Mouse (Mus musculus): ENCODE results near the gene Zbtb8b. TPM values are rescaled to one million over a fixed set of nuclear protein-coding genes. Genes with fewer than 3 reads are reported as not detected.
"Not testable (repeated sequence)": the region's sequence is repeated elsewhere in the genome, so short reads cannot be mapped to it uniquely, and the experiment has no call there.

Zbtb8b gene
- total RNA-seq, 2 experiments from 2014 or later: 0.33 to 0.39 TPM

DNA sequence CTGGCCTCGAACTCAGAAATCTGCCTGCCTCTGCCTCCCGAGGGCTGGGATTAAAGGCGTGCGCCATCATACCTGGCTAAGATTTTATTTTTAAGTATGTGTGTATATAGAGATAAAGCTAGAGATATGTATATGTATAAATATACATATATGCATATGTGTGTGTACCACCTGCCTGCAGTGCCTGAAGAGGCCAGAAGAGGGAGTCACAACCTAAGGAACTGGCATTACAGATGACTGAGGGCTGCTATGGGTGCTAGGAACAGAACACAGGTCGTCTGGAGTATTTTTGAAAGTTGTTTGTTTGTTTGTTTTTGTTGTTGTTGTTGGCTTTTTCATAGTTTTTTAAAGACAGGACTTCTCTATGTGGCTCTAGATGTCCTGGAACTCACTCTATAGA is 24.8 kb downstream of the Zbtb8b start:
- DNase-seq: no peak

DNA sequence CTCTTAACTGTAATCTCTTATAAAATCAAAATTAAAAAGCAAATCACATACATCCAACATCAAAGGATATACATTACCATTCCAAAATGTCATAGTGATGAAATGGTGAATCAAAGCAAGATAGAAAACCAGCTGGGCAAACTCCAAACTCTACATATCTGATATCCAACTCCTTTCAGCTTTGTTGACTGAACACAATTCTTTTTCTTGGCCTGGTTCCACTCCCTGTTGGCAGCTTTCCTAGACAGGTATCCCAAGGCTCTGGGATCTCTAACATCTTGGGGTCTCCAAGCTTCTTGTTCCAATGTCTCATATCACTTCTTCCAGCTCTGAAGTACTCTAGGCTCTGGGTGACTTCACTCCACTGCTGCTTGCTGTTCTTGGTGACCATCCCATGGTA is 29.7 kb downstream of the Zbtb8b start:
- DNase-seq: no peak

DNA sequence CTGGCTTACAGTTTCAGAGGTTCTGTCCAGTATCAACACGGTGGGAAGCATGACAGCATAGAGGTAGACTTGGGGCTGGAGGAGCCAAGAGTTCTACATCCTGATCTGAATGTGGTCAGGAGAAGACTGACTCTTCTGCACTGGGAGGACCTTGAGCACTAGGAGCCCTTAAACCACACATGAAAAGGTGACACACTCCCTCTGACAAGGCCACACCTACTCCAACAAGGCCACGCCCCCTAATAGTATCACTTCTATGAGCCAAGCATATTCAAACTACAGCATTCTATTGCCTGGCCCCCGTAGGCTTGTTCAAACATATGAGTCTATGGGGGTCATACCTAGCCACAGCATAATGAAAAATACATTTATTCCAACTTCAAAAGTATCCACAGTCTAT is 30.1 kb downstream of the Zbtb8b start:
- not testable (repeated sequence) for DNase-seq

DNA sequence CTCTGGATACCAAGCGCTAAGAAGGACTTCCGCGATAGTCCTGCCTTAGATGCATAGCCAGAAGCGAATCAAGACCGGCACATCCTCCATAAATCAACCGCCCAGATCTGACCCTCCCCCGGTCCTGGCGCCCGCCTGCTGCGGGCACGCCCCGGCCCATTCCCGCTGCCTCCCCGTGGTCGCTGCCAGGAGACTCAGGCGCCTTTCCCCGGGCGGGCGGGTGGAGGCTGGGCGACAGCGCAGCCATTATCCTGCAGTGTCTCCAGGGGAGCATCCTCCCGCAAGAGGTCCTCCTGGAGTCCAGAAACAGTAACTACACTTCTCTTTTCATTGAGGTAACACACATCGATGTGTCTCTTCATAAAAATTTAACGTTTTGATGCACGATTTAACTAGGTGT is 34.2 kb downstream of the Zbtb8b start:
- peak; percentile 83 for DNase-seq

DNA sequence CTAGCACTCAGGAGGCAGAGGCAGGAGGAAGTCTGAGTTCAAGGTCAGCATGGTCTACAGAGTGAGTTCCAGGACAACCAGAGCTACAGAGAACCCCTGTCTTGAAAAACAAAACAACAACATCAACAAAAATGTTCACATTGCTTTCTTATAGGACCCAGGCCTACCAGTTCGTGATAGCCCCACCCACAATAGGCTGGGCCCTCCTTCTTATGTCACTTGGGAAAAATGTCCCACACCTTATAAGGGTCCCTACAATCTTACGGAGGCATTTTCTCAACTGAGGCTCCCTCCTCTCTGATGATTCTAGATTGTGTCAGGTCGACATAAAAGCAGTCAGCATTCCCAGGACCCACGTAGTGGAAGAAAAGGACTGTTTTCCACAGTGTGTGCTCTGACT is 40.8 kb downstream of the Zbtb8b start:
- no peak for DNase-seq

DNA sequence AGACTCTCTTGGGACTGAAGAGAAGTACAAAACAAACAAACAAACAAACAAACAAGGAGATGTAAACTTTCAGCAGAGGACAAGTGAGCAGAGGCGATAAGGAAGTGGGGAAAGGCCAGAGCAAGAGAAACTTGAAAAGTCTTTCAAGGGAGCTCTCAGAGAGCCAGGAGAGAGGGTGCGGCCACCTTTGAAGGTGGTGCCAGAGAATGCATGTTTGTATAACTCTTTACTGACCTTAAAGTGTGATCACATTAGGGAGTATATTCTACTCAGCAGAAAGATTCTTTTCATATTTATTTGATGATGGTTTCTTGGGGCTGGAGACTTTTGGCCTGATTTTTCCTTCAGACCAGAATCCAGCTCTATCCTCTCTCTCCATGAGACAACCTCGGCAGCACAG is 43.7 kb downstream of the Zbtb8b start:
- DNase-seq: no peak

DNA sequence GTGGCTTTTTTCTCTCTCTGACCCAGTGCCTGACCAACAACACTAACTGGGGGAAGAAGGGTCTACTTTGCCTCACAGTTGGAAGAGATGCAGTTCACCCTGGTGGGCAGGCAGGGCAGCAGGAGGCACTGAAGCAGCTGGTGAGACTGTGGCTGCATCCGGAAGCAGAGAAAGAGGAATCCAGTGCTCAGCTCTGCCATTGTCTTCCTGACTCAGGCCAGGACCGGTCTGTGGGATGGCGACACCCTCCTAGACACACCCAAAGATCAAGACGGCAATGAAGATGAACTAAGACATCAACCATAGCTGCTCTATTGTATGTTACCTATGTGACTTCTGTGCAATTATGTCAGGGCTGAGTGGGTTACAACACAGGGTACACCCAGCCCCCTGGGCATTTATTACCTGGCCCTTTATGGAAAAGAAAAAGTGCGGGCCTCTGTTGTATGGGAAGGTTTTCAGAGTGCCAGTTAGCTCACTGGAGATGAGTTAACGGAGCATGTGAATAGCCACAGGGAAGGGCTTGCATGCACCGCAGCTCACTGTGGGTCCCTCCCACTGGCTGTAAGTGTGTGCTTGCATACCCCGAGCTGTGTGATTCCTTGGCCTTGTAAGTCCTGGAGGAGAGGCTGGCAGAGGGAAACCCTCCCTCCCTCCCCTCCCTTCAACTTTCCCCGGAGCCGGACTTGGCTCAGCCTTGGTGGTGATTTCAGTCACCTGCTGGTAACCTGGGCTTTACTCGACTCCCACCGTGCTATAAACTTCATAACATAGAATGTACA is 46.4 kb downstream of the Zbtb8b start:
- no peak for DNase-seq

DNA sequence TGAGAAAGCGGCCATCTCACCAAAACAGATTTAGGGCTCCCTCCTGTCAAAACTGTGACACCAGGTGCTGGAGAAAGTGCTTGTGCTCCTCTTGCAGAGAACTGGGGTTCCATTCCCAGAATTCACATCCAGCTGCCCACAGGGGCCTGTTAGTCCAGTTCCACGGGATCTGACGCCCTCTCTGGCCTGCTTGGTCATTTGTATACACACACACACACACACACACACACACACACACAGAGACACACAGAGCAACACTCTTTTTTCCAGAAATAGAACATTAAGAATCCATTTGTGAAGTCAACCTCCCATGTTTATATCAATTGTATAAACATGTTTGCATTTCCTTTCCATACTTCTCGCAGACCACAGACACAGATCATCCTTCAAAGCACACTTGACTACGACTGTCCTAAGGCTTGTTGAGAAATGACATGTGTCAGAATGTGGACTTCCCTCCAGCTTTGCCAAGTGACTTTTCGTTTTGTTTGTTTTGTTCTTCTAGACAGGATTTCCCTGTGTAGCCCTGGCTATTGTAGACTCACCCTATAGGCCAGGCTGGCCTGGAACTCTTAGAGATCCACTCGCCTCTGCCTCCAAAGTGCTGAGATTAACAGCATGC is 49.6 kb downstream of the Zbtb8b start:
- DNase-seq: no peak

DNA sequence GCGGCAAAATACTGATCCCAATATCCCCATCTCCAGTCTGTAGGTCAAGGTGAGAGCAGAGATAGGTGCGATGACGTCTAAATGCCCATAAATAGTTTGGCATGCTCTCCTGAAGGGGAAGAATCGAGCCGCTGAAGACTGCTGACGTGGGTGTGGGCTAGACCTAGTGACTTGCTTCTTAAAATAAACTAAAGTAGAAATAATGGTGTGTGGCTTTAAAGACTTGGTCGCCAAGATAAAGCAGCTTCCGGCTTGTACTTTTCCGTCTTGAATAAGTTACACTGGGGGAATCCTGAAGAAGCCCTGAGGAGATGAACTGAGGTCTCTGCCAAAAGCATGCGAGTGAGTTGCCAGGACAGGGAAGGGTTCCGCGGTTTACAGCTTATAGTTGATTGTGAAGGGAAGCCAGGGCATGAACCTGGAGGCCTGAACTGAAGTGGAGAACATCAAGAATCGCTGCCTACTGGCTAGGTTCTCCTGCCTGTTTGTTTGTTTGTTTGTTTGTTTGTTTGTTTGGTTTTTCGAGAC is 50.4 kb downstream of the Zbtb8b start:
- DNase-seq: peak; percentile 27

DNA sequence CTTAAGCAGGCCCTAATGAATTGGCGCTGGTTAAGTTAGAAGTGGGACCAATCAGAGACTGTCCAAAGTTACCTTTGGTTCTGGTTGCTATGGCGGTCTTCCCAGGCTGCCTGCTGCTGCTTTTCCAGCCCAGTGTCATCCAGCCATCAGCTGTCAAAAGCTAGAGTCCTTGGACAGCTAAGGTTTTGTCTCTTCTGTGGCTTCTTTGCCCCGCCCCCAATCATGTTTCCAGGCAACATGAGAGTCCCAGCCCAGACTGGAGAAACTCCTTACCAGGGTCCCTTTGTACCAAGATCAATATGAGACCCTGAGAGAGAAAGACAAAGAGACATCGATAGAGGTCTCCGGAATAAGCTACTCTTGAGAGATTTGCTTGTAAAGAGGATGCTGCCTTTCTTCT is 52.2 kb downstream of the Zbtb8b start:
- DNase-seq: no peak

DNA sequence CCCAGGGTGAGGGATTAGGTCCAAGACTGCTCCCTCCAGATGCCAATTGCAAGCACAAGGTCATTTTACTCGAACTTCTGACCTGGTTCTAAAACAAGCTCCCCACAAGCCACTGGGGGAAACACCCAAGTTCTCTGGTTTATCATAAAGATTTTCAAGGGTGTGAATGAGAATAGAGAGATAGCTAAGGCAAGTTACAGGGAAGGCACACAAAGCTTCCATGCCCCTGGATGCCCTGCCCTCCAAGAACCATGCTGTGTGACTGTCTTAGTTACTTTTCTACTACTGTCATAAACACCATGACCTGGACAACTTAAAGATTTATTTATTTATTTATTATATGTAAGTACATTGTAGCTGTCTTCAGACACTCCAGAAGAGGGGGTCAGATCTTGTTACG is 53.7 kb downstream of the Zbtb8b start:
- DNase-seq: no peak

DNA sequence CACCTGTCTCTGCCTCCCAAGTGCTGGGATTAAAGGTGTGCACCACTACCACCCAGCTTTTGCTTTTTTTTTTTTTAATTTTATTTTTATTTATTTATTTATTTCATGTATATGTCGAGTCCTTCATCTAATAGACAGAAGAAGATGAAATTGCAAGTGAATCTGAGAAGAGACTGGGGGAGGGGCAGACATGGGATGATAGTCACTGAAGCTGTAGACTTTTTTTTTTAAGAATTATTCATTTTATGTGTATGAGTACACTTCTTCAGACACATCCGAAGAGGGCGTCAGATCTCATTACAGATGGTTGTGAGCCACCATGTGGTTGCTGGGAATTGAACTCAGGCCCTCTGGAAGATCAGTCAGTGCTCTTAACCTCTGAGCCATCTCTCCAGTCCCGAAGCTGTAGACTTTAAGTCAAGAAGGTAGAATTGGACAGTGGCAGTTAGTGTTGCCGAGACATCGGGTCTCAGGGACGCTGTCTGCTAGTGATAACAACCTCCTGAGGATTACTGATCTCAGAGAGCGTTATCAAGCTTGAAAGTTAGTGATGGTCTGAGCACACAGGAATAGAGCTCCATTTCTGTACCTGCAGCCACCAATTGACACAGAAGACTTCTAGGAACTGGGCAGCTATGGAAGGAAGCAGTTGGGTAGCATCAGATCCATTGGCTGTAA is 54.2 kb downstream of the Zbtb8b start:
- no peak for DNase-seq

DNA sequence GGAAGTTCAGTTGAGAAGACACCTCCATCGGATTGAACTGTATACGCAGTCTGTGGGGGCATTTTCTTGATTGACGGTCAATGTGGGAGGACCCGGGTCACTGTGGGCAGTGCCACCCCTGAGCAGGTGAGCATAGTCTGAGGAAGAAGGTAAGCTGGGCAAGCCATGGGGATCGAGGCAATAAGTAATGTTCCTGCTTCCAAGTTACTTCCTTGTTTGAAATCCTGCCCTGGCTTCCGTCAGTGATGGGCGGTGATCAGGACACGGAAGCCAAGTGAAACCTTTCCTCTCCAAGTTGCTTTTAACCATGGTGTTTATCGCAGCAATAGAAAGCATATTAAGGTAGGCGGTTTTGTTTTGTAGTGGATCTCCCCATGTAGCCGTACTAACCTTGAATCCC is 55.0 kb downstream of the Zbtb8b start:
- DNase-seq: no peak

DNA sequence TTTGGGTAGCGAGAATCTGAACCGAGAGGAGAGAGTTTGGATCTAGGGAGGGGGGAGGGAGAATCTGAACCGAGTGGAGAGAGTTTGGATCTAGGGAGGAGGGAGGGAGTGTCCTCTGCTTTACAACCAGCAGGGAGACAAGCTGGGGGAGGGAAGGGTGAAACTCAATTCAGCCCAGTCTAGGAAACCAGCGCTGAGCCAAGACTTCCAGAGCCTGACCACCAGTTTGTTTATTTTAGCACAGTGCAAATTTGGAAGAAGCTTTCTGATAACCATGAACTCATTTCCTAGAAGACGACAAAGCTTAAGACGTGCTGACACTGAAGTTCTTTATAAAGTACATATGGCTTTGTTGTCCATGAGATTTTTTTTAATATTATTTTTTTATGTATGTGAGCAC is 56.2 kb downstream of the Zbtb8b start:
- no peak for DNase-seq

DNA sequence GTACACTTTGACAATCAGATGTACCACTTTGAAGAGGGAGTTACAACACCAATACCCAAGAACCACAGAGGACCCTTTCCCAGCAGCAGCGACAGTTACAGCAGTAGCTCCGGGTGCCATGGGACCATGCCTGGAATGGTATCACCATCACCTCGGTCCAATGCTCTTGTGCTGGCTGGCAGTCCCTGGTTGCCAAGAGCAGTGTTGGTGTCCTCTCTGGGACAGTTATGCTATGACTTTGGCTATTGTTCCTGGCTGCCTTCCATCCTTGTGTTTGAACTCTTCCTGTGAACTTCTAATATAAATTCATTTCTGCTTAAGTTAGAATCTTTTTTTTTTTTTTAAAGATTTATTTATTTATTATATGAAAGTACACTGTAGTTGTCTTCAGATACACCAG is 57.1 kb downstream of the Zbtb8b start:
- peak; percentile 39 for DNase-seq

DNA sequence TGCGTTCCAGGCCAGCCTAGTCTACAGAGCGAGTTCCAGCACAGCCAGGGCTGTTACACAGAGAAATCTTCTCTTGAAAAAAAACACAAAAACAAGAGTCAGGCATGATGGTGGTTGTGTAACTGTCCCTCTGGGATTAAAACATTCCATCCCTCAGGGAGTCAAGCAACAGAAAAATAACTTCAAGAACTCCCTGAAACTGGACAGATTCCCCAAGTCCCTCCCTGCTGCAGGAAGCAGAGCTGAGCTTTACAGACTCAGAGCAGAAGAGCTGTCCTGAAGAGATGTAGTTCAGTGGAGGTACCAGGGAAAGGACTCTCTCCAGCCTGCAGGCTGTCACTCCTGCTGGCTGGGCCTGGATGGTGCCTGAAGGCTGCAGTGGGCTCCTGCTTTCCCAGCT is 58.2 kb downstream of the Zbtb8b start:
- DNase-seq: peak; percentile 42

DNA sequence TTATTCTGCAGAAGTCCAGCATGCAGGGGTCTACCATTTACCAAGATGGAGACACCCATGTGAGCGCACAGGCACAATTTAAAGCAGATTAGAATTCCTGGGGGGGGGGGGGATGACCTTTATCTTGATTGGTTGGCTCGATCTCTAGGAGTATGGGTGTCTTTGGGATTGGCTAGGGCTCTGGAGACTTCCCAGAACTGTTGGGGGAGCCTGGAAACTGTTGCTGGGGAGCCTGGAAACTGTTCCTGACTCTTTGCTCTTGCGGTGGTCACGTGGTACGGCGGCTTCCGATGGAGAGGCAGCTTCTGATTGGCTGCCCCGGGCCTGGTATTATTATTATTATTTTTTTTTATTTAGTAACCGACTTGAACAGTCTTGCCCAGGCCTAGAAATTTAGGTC is 58.6 kb downstream of the Zbtb8b start:
- DNase-seq: no peak

DNA sequence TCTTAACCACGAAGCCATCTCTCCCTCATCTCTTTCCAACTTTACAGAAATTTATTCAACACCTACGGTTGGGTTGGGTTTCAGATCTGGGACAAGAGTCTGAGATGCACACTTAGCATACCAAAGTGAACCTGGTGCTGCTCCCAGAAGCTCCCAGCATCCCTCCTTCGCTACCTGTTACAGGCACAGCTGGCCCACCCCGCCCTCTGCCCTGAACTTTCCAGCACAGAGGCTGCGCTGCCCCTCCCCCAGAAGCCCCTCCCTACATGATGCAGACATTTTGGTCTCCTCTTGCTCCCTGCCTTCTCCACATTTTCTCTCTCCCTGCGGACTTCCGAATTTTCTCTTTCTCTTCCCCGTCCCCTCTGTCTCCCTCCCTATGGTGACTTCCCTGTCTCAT is 59.5 kb downstream of the Zbtb8b start:
- no peak for DNase-seq

DNA sequence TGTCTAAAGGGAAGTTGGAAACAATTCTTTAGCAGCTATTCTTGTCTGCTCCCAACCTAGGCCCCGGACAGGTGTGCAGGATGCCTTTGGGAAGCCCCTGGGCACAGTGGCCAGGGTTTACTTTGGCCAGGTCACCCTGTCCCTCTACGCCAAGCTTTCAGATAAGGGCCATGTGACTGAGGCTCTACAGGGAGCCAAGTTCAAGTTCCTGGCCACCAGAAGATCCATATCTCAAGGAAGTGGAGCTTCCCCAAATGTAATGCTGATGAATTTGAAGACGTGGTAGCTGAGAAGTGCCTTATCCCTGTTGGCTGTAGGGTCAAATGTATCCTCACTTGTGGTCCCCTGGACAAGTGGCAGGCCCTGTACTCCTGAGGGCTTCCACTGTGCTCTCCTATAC is 60.8 kb downstream of the Zbtb8b start:
- DNase-seq: no peak

DNA sequence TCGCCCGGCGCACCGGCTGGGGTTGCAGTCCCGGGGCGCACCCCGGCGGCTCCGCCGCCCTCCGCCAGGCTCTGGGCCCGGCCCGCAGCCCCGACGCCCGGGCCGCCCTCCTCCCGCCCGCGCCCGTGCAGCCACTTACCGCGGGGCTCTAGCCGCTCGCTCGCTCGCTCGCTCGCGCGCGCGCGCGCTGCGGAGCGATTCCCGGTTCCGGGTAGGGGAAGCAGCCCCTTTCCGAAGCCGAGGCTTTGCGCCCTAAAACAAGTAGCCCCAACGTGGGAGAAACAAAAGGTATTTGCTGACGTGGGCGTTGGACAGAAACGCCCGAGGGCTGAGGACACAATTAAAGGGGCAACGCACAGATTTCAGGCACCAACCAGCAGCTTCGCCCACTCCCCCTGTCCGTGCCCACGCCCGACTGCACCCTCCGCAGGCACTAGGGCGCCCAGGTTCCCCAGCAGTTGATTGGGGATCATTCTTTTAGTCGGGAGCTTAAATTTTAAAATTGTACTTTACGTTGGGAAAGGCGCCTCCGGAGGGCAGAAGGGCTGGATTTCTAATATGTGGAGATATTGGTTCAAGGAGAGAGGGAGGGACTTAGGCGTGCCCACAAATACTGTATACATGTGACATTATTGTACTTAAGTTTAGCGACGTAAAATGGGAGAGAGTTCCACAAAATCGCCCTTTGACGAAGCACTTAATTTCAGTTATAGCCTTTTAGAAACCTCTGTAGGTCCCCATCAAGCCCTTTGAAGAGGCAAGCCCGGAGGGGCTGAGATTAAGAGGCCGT is 62.9 kb downstream of the Zbtb8b start, which contains the start of gene Zbtb8a:
TSS of gene Zbtb8a (minus strand) at position 516 of the 790 bp plus-strand sequence.
- peak; percentile 68 for DNase-seq

DNA sequence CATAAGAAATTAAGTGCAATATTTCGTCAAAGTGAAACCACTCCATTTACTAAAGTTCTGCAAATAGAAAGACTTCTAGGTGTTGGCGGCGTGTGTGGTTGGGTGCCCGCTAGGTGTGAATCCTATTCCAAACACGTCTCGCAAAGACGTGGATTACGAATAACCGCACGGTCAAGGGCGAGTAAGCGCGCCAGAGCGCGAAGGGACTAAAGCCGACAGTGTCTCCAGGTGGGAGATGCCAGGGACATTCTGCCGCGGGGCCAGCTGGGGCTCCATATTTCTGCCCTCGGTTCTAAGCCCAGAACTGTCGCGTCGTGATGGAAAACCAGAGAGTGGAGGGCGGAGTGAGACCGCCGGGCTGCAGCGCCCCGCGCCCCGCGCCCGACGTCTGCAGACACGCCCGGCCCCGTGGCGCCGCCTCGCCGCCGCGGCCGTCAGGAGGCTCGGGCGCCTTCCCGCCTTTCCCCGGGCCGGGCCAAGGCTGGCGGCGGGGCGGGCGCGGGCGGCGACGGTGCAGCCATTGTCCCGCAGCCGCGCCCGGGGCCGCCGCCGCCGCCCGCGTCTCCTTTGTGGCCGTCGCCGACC is 63.6 kb downstream of the Zbtb8b start:
- DNase-seq: peak; percentile 69

DNA sequence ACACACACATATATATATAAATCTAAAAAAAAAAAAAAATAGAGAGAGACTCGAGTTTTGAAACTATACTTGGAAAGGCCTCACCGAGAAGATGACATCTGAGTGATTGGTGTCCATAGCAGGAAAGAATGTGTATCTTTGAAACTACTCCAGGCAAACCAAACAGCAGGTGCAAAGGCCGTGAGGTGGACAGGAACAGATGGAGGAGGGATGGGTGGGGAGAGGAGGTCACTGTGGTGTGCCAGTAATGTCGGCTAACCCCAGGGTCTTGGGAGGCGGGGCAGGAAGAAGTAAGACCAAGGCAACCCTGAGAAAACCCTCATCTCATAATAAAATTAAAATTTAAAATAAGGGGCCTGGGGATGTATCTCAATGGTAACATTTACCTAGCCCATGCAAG is 64.8 kb downstream of the Zbtb8b start:
- no peak for DNase-seq
